Mouse (Mus musculus): ENCODE results near the gene Trf. TPM values are rescaled to one million over a fixed set of nuclear protein-coding genes. Genes with fewer than 3 reads are reported as not detected.

The Trf gene
- polyA plus RNA-seq (2014; fragmentation: Nextera tagmentation; extraction: Ambion mirVana): 26.8 and 29.8 TPM in 2 replicates

DNA sequence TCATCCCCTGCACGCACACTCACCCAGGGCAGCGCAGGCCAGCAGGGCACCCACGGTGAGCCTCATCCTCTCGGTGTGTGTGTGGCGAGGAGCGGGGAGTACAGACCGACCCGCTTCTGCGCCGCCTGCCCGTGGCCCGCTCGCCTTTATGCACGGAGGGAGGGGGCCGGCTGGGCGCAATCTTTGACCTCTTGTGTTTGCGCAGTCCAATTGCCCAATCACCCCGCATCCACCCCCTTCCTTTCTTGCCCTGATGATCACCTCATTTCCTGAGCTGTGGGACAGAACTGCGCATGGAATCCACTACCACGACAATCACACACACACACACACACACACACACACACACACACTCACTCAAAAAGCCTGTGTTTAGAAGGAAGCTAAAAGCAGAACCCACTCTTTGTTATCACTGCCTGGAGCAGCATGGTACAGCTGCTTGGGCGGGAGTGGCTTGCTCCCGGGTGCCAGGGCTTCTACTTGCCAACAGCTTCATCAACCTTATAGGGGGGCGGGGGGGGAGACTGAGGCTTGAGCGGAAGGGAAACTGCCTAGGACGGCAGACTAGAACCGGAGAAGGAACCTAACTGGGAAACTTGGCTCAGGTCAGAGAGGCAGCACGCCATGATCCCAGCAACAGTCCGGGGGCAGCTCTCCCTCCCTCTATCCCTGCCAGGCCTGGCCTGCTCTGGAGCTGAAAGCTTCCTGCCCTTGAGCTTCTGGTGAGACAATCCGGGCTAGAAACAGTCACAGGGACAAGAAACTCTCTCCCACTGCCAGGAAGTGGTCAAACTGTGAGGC is at the start of gene Trf, which contains the start of gene Gm20425:
TSS of gene Trf (minus strand) at position 294 of the 801 bp plus-strand sequence.
TSS of gene Gm20425 (minus strand) at position 157 of the 801 bp plus-strand sequence.
- WGBS: 53% methylated on average over 27 of the region's 29 CpGs
- Histone ChIP-seq H3K4me2 (replicated peaks; ENCODE audit: low read depth, low read length) (peak within 1 kb of the TSS; percentile 25), H3K27ac (ENCODE audit: low read length) (peak within 1 kb of the TSS; percentile 4; the same call in 1 of the 2 replicates), H3K36me3 (ENCODE audit: control insufficient read depth, insufficient read depth, low read length) (no peaks in the 10 kb centered on the region), H3K4me1 (ENCODE audit: control insufficient read depth, insufficient read depth, low read length) (no peaks in the 10 kb centered on the region), H3K27me3 (ENCODE audit: control insufficient read depth, insufficient read depth, low read length) (no peaks in the 10 kb centered on the region), H3K4me3 (ENCODE audit: low read depth, low read length) (no peak within 1 kb of the TSS), H3K9me3 (ENCODE audit: control insufficient read depth, low read depth, low read length) (no peaks in the 10 kb centered on the region), H3K9ac (replicated peaks; ENCODE audit: low read depth, low read length) (no peak within 1 kb of the TSS)
- ATAC-seq (ENCODE audit: insufficient number of reproducible peaks, insufficient read depth, low FRiP score, low read depth): peak; percentile 29; the same call in 1 of the 2 replicates

DNA sequence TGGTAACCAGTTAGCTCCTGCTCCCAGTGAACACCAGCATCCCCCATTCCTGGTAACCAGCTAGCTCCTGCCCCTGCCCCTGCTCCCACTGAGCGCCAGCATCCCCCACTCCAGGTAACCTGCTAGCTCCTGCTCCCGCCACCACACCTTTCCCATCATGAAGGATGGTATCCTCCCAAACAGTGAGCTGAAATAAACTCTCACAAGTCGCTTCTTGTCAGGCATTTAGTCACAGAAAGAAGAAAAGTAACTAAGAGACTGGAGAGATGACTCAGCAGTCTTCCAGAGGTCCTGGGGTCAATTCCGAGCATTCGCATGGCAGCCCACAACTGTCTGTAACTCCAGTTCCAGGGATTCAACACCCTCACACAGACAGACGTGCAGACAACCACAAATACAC is 46.6 kb upstream of the Trf start:
- H3K9me3 ChIP-seq (ENCODE audit: control insufficient read depth, low read depth, low read length): no peaks in the 10 kb centered on the region
- no peaks in the 10 kb centered on the region for H3K36me3 ChIP-seq (ENCODE audit: control insufficient read depth, insufficient read depth, low read length)
- H3K4me2 ChIP-seq (replicated peaks; ENCODE audit: low read depth, low read length): no peak overlapping the region
- ATAC-seq (ENCODE audit: insufficient number of reproducible peaks, insufficient read depth, low FRiP score, low read depth): no peak
- H3K4me1 ChIP-seq (ENCODE audit: control insufficient read depth, insufficient read depth, low read length): no peaks in the 10 kb centered on the region
- H3K9ac ChIP-seq (replicated peaks; ENCODE audit: low read depth, low read length): no peak overlapping the region
- no peaks in the 10 kb centered on the region for H3K27me3 ChIP-seq (ENCODE audit: control insufficient read depth, insufficient read depth, low read length)
- H3K4me3 ChIP-seq (ENCODE audit: low read depth, low read length): no peak overlapping the region
- no peak overlapping the region for H3K27ac ChIP-seq (ENCODE audit: low read length)
- 77% methylated on average over 6 of the region's 6 CpGs for WGBS

GRCm38 (mm10) chr9:103275676-103276075 is 45.4 kb upstream of the Trf start:
- Histone ChIP-seq H3K4me1 (ENCODE audit: control insufficient read depth, insufficient read depth, low read length) (no peaks in the 10 kb centered on the region), H3K9me3 (ENCODE audit: control insufficient read depth, low read depth, low read length) (no peaks in the 10 kb centered on the region), H3K9ac (replicated peaks; ENCODE audit: low read depth, low read length) (no peak overlapping the region), H3K4me3 (ENCODE audit: low read depth, low read length) (no peak overlapping the region), H3K36me3 (ENCODE audit: control insufficient read depth, insufficient read depth, low read length) (no peaks in the 10 kb centered on the region), H3K4me2 (replicated peaks; ENCODE audit: low read depth, low read length) (no peak overlapping the region), H3K27me3 (ENCODE audit: control insufficient read depth, insufficient read depth, low read length) (no peaks in the 10 kb centered on the region), H3K27ac (ENCODE audit: low read length) (no peak overlapping the region)
- WGBS: 83% methylated on average over 1 of the region's 1 CpGs
- ATAC-seq (ENCODE audit: insufficient number of reproducible peaks, insufficient read depth, low FRiP score, low read depth): no peak

DNA sequence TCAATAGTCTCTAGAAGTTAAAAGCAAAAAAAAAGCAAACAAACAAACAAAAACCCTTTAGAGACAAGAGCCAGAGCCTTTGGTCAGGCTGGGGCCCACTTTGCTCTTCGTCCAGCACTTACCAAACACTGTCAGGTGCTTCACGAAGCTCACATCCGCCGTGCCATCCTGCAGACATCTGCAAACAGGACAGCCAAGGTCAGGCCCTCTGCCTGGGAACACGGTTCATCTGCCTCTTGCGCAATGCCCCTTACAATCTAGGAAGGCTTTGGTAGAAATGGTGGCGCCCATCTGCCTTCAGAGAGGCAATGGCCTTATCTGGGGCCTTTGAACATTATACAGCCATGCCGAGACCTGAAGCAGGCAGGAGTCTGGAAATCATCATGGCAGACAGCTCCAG is 44.6 kb upstream of the Trf start:
- WGBS: 67% methylated on average over 8 of the region's 8 CpGs
- Histone ChIP-seq H3K4me2 (replicated peaks; ENCODE audit: low read depth, low read length) (no peak overlapping the region), H3K36me3 (ENCODE audit: control insufficient read depth, insufficient read depth, low read length) (no peaks in the 10 kb centered on the region), H3K4me3 (ENCODE audit: low read depth, low read length) (no peak overlapping the region), H3K27me3 (ENCODE audit: control insufficient read depth, insufficient read depth, low read length) (no peaks in the 10 kb centered on the region), H3K4me1 (ENCODE audit: control insufficient read depth, insufficient read depth, low read length) (no peaks in the 10 kb centered on the region), H3K9me3 (ENCODE audit: control insufficient read depth, low read depth, low read length) (no peaks in the 10 kb centered on the region), H3K27ac (ENCODE audit: low read length) (no peak overlapping the region), H3K9ac (replicated peaks; ENCODE audit: low read depth, low read length) (no peak overlapping the region)
- no peak for ATAC-seq (ENCODE audit: insufficient number of reproducible peaks, insufficient read depth, low FRiP score, low read depth)

GRCm38 (mm10) chr9:103271104-103271503 is 40.9 kb upstream of the Trf start:
- Histone ChIP-seq H3K27me3 (ENCODE audit: control insufficient read depth, insufficient read depth, low read length) (no peaks in the 10 kb centered on the region), H3K4me2 (replicated peaks; ENCODE audit: low read depth, low read length) (no peak overlapping the region), H3K9ac (replicated peaks; ENCODE audit: low read depth, low read length) (no peak overlapping the region), H3K27ac (ENCODE audit: low read length) (no peak overlapping the region), H3K36me3 (ENCODE audit: control insufficient read depth, insufficient read depth, low read length) (no peaks in the 10 kb centered on the region), H3K9me3 (ENCODE audit: control insufficient read depth, low read depth, low read length) (no peaks in the 10 kb centered on the region), H3K4me1 (ENCODE audit: control insufficient read depth, insufficient read depth, low read length) (no peaks in the 10 kb centered on the region), H3K4me3 (ENCODE audit: low read depth, low read length) (no peak overlapping the region)
- 10% methylated on average over 4 of the region's 4 CpGs for WGBS
- no peak for ATAC-seq (ENCODE audit: insufficient number of reproducible peaks, insufficient read depth, low FRiP score, low read depth)

DNA sequence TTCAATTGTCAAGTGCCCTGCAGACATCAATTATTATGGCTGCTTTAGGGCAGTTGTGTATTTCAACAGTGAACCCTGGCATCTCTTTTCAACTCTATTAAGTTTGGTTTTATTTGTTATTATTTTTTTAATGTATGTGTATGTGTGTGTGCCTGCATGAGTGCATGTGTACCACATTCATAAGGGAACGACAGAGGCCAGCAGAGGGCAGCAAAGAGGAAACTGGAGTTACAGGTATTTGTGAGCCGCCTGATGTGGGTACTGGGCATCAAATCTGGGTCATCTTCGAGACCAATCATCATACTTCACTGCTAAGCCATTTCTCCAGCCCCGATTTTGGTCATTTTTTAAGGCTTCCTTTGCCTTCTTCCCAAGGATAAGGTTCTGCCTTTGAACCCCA is 35.5 kb upstream of the Trf start:
- no peak for ATAC-seq (ENCODE audit: insufficient number of reproducible peaks, insufficient read depth, low FRiP score, low read depth)

GRCm38 (mm10) chr9:103252906-103253305 is 22.7 kb upstream of the Trf start:
- Histone ChIP-seq H3K4me1 (ENCODE audit: control insufficient read depth, insufficient read depth, low read length) (no peaks in the 10 kb centered on the region), H3K4me2 (replicated peaks; ENCODE audit: low read depth, low read length) (no peak overlapping the region), H3K36me3 (ENCODE audit: control insufficient read depth, insufficient read depth, low read length) (no peaks in the 10 kb centered on the region), H3K9me3 (ENCODE audit: control insufficient read depth, low read depth, low read length) (no peaks in the 10 kb centered on the region), H3K9ac (replicated peaks; ENCODE audit: low read depth, low read length) (no peak overlapping the region), H3K27ac (ENCODE audit: low read length) (no peak overlapping the region), H3K4me3 (ENCODE audit: low read depth, low read length) (no peak overlapping the region), H3K27me3 (ENCODE audit: control insufficient read depth, insufficient read depth, low read length) (no peaks in the 10 kb centered on the region)
- 73% methylated on average over 5 of the region's 5 CpGs for WGBS
- no peak for ATAC-seq (ENCODE audit: insufficient number of reproducible peaks, insufficient read depth, low FRiP score, low read depth)

More for the DNA sequence above, 35.5 kb upstream of the Trf start:
- no peaks in the 10 kb centered on the region for H3K4me1 ChIP-seq (ENCODE audit: control insufficient read depth, insufficient read depth, low read length)
- H3K4me3 ChIP-seq (ENCODE audit: low read depth, low read length): no peak overlapping the region
- H3K9me3 ChIP-seq (ENCODE audit: control insufficient read depth, low read depth, low read length): no peaks in the 10 kb centered on the region
- H3K36me3 ChIP-seq (ENCODE audit: control insufficient read depth, insufficient read depth, low read length): no peaks in the 10 kb centered on the region
- H3K4me2 ChIP-seq (replicated peaks; ENCODE audit: low read depth, low read length): no peak overlapping the region
- 88% methylated on average over 4 of the region's 4 CpGs for WGBS
- H3K9ac ChIP-seq (replicated peaks; ENCODE audit: low read depth, low read length): no peak overlapping the region
- H3K27ac ChIP-seq (ENCODE audit: low read length): no peak overlapping the region
- no peaks in the 10 kb centered on the region for H3K27me3 ChIP-seq (ENCODE audit: control insufficient read depth, insufficient read depth, low read length)

- no peaks in the 10 kb centered on the region for H3K36me3 ChIP-seq (ENCODE audit: control insufficient read depth, insufficient read depth, low read length)
- no peak overlapping the region for H3K4me2 ChIP-seq (replicated peaks; ENCODE audit: low read depth, low read length)
- no peak overlapping the region for H3K9ac ChIP-seq (replicated peaks; ENCODE audit: low read depth, low read length)
- H3K9me3 ChIP-seq (ENCODE audit: control insufficient read depth, low read depth, low read length): no peaks in the 10 kb centered on the region
- no peaks in the 10 kb centered on the region for H3K4me1 ChIP-seq (ENCODE audit: control insufficient read depth, insufficient read depth, low read length)
- H3K27me3 ChIP-seq (ENCODE audit: control insufficient read depth, insufficient read depth, low read length): no peaks in the 10 kb centered on the region
- ATAC-seq (ENCODE audit: insufficient number of reproducible peaks, insufficient read depth, low FRiP score, low read depth): no peak
- no peak overlapping the region for H3K4me3 ChIP-seq (ENCODE audit: low read depth, low read length)
- 28% methylated on average over 4 of the region's 4 CpGs for WGBS
- H3K27ac ChIP-seq (ENCODE audit: low read length): no peak overlapping the region
These were observed 18.4 kb upstream of the Trf start for GRCm38 (mm10) chr9:103248618-103249017.

All from stomach, embryonic 14.5 days (tissue).